Mouse (Mus musculus): ENCODE data around the gene Plekhg6.

DNA sequence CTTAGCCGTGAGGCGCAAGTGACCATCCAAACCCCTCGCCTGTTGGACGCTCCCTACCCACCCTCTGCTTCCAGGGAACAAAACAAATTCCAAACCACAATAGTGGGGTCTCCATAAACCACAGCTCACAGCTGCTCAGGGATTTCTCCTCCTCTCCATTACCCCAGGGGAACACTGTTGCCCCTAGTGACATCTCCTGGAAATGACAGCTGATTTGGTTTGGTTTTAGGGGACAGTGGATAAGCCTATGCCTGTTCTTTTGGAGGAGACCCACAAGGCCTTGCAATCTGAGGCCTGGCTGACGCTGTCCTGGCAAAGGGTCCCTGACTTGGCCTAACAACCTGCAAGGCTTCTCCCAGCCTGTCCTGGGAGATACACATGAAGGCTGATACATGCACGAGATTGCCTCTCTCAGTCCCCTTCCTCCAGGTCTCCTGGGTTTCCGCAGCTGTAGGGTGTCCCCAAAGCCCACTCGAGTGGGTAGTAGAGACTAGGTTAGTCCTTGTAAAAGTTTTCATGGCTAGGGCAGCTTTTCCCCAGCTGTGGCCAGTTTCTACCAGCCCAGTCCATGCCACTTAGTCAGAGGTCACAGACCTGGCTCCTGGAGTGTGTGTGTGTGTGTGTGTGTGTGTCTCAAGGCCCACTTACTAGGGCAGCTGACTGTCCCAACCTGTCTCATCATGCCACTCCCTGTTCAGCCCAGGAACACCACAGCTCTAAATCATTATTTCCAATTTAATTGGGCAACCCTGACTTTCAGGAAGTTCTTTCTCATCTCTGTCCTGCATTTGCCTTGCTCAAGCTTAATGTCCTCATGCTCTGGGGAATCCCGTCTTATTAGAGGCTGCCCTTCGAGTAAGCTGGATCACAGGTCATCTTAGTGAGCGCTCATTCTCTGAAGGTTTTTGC lies 4.7 kb upstream of the Plekhg6 start:
- TF ChIP-seq GATA1 (IDR thresholded peaks at IDR 0.05; ENCODE audit: borderline replicate concordance, low read length) (no peak), FLI1 (IDR thresholded peaks at IDR 0.05; ENCODE audit: low read length) (no peak)

All from megakaryocyte, embryonic 14.5 days (primary cell).